Mouse (Mus musculus) forebrain, embryonic 11.5 days (tissue): ENCODE data around the gene Sirt2. TPM values are rescaled to one million over a fixed set of nuclear protein-coding genes. Genes with fewer than 3 reads are reported as not detected.

Source experiments
- ATAC-seq: fragments of 200-750 bp; cut with Nextera tagmentation; replicated peaks from 2 replicates; pipeline ENCODE4 v1.8.0; 2017; ENCODE audit warnings: moderate TSS enrichment; ENCODE audit not compliant: low FRiP score
- DNase-seq: peaks from one replicate; pipeline ENCODE4 v3.0.0-alpha.2; 2017; ENCODE audit warnings: low spot score
- H3K27ac ChIP-seq: fragments of 300-500 bp; sonication (generic); 2 replicates; pipeline ENCODE4 v1.5.1; 2014; ENCODE audit warnings: low read depth, low read length
- H3K27me3 ChIP-seq: fragments of 300-500 bp; sonication (generic); 2 replicates; pipeline ENCODE4 v1.6.1; 2014; ENCODE audit warnings: mild to moderate bottlenecking, low read length, mixed read lengths; ENCODE audit not compliant: control insufficient read depth, insufficient read depth
- H3K36me3 ChIP-seq: fragments of 300-500 bp; sonication (generic); 2 replicates; pipeline ENCODE4 v1.6.1; 2014; ENCODE audit warnings: mild to moderate bottlenecking, low read length, moderate library complexity, mixed read lengths; ENCODE audit not compliant: control insufficient read depth, insufficient read depth
- H3K4me1 ChIP-seq: fragments of 300-500 bp; sonication (generic); replicated peaks from 2 replicates; pipeline ENCODE4 v1.6.1; 2014; ENCODE audit warnings: low read length, mixed read lengths; ENCODE audit not compliant: control insufficient read depth, insufficient read depth
- H3K4me2 ChIP-seq: fragments of 300-500 bp; sonication (generic); 2 replicates; pipeline ENCODE4 v1.6.1; 2014; ENCODE audit warnings: low read depth, mild to moderate bottlenecking, low read length, moderate library complexity, mixed read lengths; ENCODE audit not compliant: severe bottlenecking
- H3K4me3 ChIP-seq: fragments of 300-500 bp; sonication (generic); 2 replicates; pipeline ENCODE4 v1.5.1; 2014; ENCODE audit warnings: low read depth, low read length
- H3K9ac ChIP-seq: fragments of 300-500 bp; sonication (generic); 2 replicates; pipeline ENCODE4 v1.6.1; 2014; ENCODE audit warnings: low read length
- H3K9me3 ChIP-seq: fragments of 300-500 bp; sonication (generic); 2 replicates; pipeline ENCODE4 v1.6.1; 2016; ENCODE audit warnings: low read length, mixed read lengths; ENCODE audit not compliant: control insufficient read depth
- WGBS: fragments of 180-500 bp; shearing (Covaris S2); extraction: QIAGEN DNeasy Blood & Tissue Kit; methylation state at CpG from one replicate; pipeline ENCODE4 v1.1.7; 2014; 5-methylcytosine and 5-hydroxymethylcytosine counted together
- polyA plus RNA-seq: library from polyadenylated mRNA; unstranded; fragments of >200 nt; fragmentation: Nextera tagmentation; extraction: Ambion mirVana; gene quantifications from 2 replicates; pipeline ENCODE4 v1.2.1, GENCODE M21; 2014

The Sirt2 gene
- polyA plus RNA-seq, 1 experiment from 2014 or later = 63.5 TPM

DNA sequence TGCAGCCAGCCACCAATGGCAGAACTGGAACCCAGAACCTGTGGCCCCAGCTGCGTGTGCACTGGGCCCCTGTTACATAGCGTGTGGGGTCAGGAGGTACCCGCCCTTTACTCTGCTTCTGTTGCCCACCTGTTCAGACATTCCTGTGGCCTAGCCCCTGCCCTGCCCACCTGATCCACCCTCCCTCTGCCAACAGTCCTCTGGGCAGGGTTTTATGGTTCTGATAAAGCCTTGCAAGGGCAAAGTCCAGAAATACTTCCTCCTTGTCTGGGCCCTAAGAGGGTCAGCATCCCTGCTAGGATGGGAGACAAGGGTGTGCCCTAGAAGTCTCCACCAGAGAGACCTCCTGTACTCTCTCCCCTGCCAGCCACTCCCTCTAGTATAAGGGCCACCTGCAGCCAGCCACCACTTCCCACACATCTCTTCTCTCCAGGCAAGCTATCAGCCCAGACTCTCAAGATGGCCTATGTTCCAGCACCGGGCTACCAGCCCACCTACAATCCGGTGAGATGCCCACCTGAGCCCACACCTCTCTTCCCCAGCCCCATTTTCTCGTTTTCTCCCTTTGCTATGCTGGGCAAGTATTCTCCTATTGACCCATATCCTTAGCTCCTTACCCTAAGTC is 67.3 kb downstream of the Sirt2 start, which contains the start of gene Lgals4:
Gene Lgals4 (plus strand): TSS at position 132 of the 625 bp plus-strand sequence.
- Histone ChIP-seq H3K27ac (no peak within 1 kb of the TSS), H3K36me3 (no peaks in the 10 kb centered on the region), H3K4me3 (no peak within 1 kb of the TSS), H3K9me3 (no peaks in the 10 kb centered on the region), H3K4me1 (no peaks in the 10 kb centered on the region), H3K27me3 (no peaks in the 10 kb centered on the region), H3K4me2 (no peak within 1 kb of the TSS), H3K9ac (no peak within 1 kb of the TSS)
- ATAC-seq (no peak), DNase-seq (no peak)
- WGBS = 81% methylated on average over 6 of the region's 6 CpGs

DNA sequence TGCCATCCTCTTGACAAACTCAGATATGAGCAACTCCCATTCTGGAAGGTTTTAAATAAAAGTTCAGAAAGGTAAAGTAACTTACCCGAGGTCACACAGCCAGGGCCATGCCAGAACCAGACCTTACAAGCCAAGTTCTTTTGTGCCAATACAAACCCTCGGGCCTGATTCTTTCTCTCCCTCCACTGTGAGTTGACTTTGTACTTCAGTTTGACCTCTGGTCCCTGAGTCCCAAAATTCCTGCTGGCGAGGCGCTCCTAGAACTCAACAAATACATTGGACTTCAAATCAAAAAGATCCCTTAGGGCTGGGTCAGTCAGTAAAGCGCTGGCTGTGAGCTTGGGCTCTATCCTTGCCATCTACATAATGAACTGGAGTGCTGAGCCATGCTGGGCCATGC is 70.4 kb downstream of the Sirt2 start:
- no peak overlapping the region for H3K27ac ChIP-seq
- DNase-seq (no peak), ATAC-seq (no peak)
- no peaks in the 10 kb centered on the region for H3K4me1 ChIP-seq
- no peak overlapping the region for H3K4me2 ChIP-seq
- 88% methylated on average over 5 of the region's 5 CpGs for WGBS
- H3K4me3 ChIP-seq = no peak overlapping the region
- no peak overlapping the region for H3K9ac ChIP-seq
- no peaks in the 10 kb centered on the region for H3K9me3 ChIP-seq
- H3K27me3 ChIP-seq = no peaks in the 10 kb centered on the region
- no peaks in the 10 kb centered on the region for H3K36me3 ChIP-seq

Other genes with a start within 250 kb of the Sirt2 start
- gene Ifnl3, start 243.9 kb upstream of the Sirt2 start, polyA plus RNA-seq = not detected in 2 replicates
- not detected in 2 replicates for gene Sycn, start 225.8 kb upstream of the Sirt2 start, polyA plus RNA-seq
- gene Nccrp1, start 219.5 kb upstream of the Sirt2 start, polyA plus RNA-seq = not detected in 2 replicates
- gene Samd4b, start 168.6 kb upstream of the Sirt2 start, polyA plus RNA-seq = 40.7 and 41.1 TPM in 2 replicates
- 50.7 and 56.2 TPM in 2 replicates for gene Pak4, start 168.6 kb upstream of the Sirt2 start, polyA plus RNA-seq
- gene Acp7, start 135.4 kb upstream of the Sirt2 start, polyA plus RNA-seq = not detected in 2 replicates
- gene Fbxo27, start 73.9 kb upstream of the Sirt2 start, polyA plus RNA-seq = 4.3 and 6.7 TPM in 2 replicates
- gene Fbxo17, start 49.9 kb upstream of the Sirt2 start, polyA plus RNA-seq = 8.3 and 9.9 TPM in 2 replicates
- 116 and 131 TPM in 2 replicates for gene Mrps12, start 24.9 kb upstream of the Sirt2 start, polyA plus RNA-seq
- gene Sars2, start 24.7 kb upstream of the Sirt2 start, polyA plus RNA-seq = 35.6 and 37.8 TPM in 2 replicates
- not detected in 2 replicates for gene Ccer2, start 10.6 kb upstream of the Sirt2 start, polyA plus RNA-seq
- 45.6 and 49.9 TPM in 2 replicates for gene Nfkbib, start 777 bp downstream of the Sirt2 start, polyA plus RNA-seq
- 2.1 and 2.4 TPM in 2 replicates for gene Rinl, start 22.2 kb downstream of the Sirt2 start, polyA plus RNA-seq
- 338 and 382 TPM in 2 replicates for gene Hnrnpl, start 41.8 kb downstream of the Sirt2 start, polyA plus RNA-seq
- gene Ech1, start 58.5 kb downstream of the Sirt2 start, polyA plus RNA-seq = 70.6 and 74.0 TPM in 2 replicates
- gene Lgals4, start 67.1 kb downstream of the Sirt2 start, polyA plus RNA-seq = 1.1 and 1.7 TPM in 2 replicates
- 0.52 and 0.88 TPM in 2 replicates for gene Lgals7, start 97.1 kb downstream of the Sirt2 start, polyA plus RNA-seq
- gene Capn12, start 114.7 kb downstream of the Sirt2 start, polyA plus RNA-seq = 0.60 and 0.69 TPM in 2 replicates
- 182 and 199 TPM in 2 replicates for gene Actn4, start 195.6 kb downstream of the Sirt2 start, polyA plus RNA-seq
- gene Eif3k, start 215.1 kb downstream of the Sirt2 start, polyA plus RNA-seq = 341 and 343 TPM in 2 replicates
- gene Map4k1, start 215.3 kb downstream of the Sirt2 start, polyA plus RNA-seq = 5.9 and 6.4 TPM in 2 replicates